Mouse (Mus musculus): ENCODE data around the gene Cerkl. TPM values are rescaled to one million over a fixed set of nuclear protein-coding genes. Genes with fewer than 3 reads are reported as not detected.

Cerkl gene
- polyA plus RNA-seq, 1 experiment: 1.8 TPM

DNA sequence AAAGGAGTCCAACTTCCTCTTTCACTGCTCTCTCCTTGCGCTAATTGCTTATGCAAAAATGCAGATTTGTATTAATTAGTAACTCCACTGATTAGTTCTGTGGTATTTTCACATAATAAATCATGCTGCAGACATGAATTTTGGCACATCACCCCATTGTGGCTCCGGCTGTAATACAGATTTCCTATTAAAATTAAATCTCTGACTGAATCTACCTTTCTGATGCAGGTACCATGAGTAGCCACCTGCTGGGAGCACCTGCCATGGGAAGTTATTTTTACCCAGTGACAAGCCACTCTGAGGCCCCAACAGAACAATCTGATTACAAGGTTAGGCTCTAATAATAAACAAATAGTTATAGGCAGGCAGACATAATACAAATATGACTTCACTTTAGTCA, 5.3 kb upstream of the Cerkl start:
- Histone ChIP-seq H3K4me3 (ENCODE audit: low read depth, low read length) (no peak overlapping the region), H3K4me1 (ENCODE audit: control insufficient read depth, insufficient read depth, low read length) (no peaks in the 10 kb centered on the region), H3K36me3 (ENCODE audit: control insufficient read depth, insufficient read depth, low read length, poor library complexity, severe bottlenecking) (no peaks in the 10 kb centered on the region), H3K27me3 (ENCODE audit: control insufficient read depth, insufficient read depth, low read length, poor library complexity, severe bottlenecking) (no peaks in the 10 kb centered on the region), H3K27ac (ENCODE audit: insufficient read depth, low read length) (no peak overlapping the region), H3K9me3 (replicated peaks; ENCODE audit: control insufficient read depth, insufficient read depth, low read length, poor library complexity, severe bottlenecking) (peaks cover 5% of the 10 kb centered on the region; the same call in 1 of the 2 replicates), H3K9ac (ENCODE audit: low read depth, poor library complexity, severe bottlenecking) (no peak overlapping the region)
- TF ChIP-seq EP300 (IDR thresholded peaks at IDR 0.05; ENCODE audit: insufficient read depth, low read depth, low read length) (no peak), CTCF (IDR thresholded peaks at IDR 0.05; ENCODE audit: low read depth, low read length) (no peak), POLR2A (IDR thresholded peaks at IDR 0.05; ENCODE audit: insufficient read depth, low read length) (no peak)

DNA sequence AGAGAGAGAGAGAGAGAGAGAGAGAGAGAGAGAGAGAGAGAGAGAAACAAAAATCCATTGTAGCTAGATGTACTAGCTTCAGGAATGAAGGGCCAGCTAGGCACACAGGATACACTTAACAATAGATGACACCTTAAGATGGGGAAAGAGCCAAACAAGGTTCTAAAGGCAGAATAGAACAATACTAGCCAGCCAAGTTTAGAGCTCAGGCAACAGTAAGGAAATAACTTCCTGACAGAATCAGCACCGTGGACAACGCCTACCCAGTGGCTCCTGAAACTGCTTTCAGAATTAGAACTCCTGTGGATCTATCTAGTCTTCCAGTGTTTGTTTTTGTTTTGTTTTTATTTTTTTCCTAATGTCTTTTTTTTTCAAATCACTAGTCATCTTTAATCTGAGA, 4.0 kb upstream of the Cerkl start:
- Histone ChIP-seq H3K4me1 (ENCODE audit: control insufficient read depth, insufficient read depth, low read length) (no peaks in the 10 kb centered on the region), H3K4me3 (ENCODE audit: low read depth, low read length) (no peak overlapping the region), H3K9me3 (replicated peaks; ENCODE audit: control insufficient read depth, insufficient read depth, low read length, poor library complexity, severe bottlenecking) (no peaks in the 10 kb centered on the region), H3K9ac (ENCODE audit: low read depth, poor library complexity, severe bottlenecking) (no peak overlapping the region), H3K27me3 (ENCODE audit: control insufficient read depth, insufficient read depth, low read length, poor library complexity, severe bottlenecking) (peaks cover 4% of the 10 kb centered on the region; the same call in 1 of the 2 replicates), H3K27ac (ENCODE audit: insufficient read depth, low read length) (no peak overlapping the region), H3K36me3 (ENCODE audit: control insufficient read depth, insufficient read depth, low read length, poor library complexity, severe bottlenecking) (no peaks in the 10 kb centered on the region)
- TF ChIP-seq CTCF (IDR thresholded peaks at IDR 0.05; ENCODE audit: low read depth, low read length): no peak
- no peak for TF ChIP-seq EP300 (IDR thresholded peaks at IDR 0.05; ENCODE audit: insufficient read depth, low read depth, low read length)
- TF ChIP-seq POLR2A (IDR thresholded peaks at IDR 0.05; ENCODE audit: insufficient read depth, low read length): no peak

DNA sequence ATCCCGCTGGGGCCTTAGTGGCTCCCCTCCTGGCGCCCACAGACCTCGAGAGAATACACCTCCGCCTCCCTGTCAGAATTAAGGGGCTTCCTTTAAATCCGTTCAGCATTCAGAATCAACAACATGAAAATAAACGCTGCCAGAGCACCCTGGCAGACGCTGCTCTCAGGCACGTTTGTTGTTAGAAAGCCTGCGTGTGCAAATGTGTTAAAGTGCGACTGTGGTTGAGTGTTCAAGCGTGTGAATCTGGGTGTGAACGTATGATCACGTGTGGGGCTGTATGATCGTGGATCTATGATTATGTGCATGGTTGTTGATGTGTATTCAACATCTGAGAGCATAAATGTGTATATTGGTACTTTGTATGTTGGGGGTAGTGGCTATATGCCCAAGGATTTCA, 3.5 kb upstream of the Cerkl start:
- H3K9me3 ChIP-seq (replicated peaks; ENCODE audit: control insufficient read depth, insufficient read depth, low read length, poor library complexity, severe bottlenecking): no peaks in the 10 kb centered on the region
- H3K36me3 ChIP-seq (ENCODE audit: control insufficient read depth, insufficient read depth, low read length, poor library complexity, severe bottlenecking): no peaks in the 10 kb centered on the region
- H3K27me3 ChIP-seq (ENCODE audit: control insufficient read depth, insufficient read depth, low read length, poor library complexity, severe bottlenecking): peaks cover 5% of the 10 kb centered on the region; the same call in 1 of the 2 replicates
- H3K4me3 ChIP-seq (ENCODE audit: low read depth, low read length): no peak overlapping the region
- TF ChIP-seq POLR2A (IDR thresholded peaks at IDR 0.05; ENCODE audit: insufficient read depth, low read length) (no peak), EP300 (IDR thresholded peaks at IDR 0.05; ENCODE audit: insufficient read depth, low read depth, low read length) (no peak), CTCF (IDR thresholded peaks at IDR 0.05; ENCODE audit: low read depth, low read length) (no peak)
- H3K9ac ChIP-seq (ENCODE audit: low read depth, poor library complexity, severe bottlenecking): no peak overlapping the region
- H3K27ac ChIP-seq (ENCODE audit: insufficient read depth, low read length): no peak overlapping the region
- H3K4me1 ChIP-seq (ENCODE audit: control insufficient read depth, insufficient read depth, low read length): no peaks in the 10 kb centered on the region

DNA sequence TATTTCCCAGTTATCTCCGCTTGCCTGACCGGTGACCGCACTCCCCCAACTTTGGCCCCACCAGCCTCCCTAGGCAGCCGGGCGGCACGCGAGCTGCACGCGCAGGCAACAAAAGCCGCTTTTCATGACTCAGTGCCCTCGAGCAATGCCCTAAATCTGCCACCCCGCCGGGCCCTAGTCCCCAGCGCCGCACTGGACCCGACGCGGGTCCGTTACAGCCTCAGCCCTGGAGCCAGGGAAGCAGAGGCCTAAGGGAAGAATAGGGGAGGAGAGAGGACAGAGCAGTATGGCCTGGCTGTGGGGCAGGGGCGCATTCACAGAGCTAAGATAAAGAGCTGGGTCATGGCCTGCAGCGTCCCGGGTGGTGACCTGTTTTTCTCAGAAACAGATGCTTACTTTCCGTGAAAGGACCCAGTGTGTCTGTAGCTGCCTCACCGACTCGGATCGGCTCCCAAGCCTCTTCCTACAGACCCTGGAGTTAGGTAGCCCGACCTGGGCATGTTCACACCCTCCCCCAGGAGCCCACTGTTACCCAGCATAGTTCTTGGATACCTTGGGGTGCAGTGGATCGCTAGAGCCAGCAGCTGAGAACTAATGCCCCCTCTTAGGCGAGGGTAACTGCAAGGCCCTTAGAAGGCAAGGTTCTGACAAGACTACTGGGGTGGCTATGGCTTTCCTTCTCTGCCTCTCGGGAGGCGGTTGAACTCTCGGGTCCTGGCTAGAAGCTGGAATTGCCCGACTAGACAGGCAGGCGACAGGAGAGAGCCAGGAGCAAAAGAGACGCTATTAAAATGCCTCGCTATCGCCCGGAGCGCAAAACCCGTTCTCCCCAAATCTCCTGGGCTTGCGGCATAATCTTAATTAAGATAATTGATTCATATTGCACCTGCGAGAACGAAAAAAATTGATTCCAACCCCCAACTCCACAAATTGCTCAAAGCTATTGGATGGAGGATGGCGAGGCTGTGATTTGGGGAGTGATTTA, 2.8 kb upstream of the Cerkl start:
- no peak overlapping the region for H3K27ac ChIP-seq (ENCODE audit: insufficient read depth, low read length)
- H3K4me1 ChIP-seq (ENCODE audit: control insufficient read depth, insufficient read depth, low read length): no peaks in the 10 kb centered on the region
- peak overlapping the region; percentile 37 for H3K4me3 ChIP-seq (ENCODE audit: low read depth, low read length)
- H3K9ac ChIP-seq (ENCODE audit: low read depth, poor library complexity, severe bottlenecking): peak overlapping the region; percentile 25
- TF ChIP-seq POLR2A (IDR thresholded peaks at IDR 0.05; ENCODE audit: insufficient read depth, low read length) (no peak), EP300 (IDR thresholded peaks at IDR 0.05; ENCODE audit: insufficient read depth, low read depth, low read length) (0 out of 2 replicates have a peak, but pooled peaks have one; percentile 7)
- H3K27me3 ChIP-seq (ENCODE audit: control insufficient read depth, insufficient read depth, low read length, poor library complexity, severe bottlenecking): peaks cover 5% of the 10 kb centered on the region; the same call in 1 of the 2 replicates
- H3K9me3 ChIP-seq (replicated peaks; ENCODE audit: control insufficient read depth, insufficient read depth, low read length, poor library complexity, severe bottlenecking): no peaks in the 10 kb centered on the region
- no peaks in the 10 kb centered on the region for H3K36me3 ChIP-seq (ENCODE audit: control insufficient read depth, insufficient read depth, low read length, poor library complexity, severe bottlenecking)

DNA sequence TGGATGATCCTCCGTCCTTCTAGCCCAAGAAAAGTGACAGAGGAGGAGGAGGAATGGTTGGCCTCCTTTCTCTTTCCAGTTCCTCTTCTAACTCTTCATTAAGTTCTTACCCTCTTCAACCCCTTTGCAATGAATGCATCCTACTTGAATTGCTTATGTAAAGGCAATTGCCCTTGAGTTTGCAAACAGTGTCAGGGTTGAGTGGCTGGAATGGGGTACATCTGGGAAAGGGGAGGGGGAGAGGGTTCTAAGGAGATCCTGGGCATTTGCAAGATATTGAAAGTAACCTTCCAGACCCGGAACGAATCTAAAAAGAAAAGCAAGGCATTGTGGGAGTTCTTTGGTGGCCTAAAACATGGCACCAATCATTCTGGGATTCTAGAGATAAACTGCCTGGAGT, 1.3 kb upstream of the Cerkl start:
- Histone ChIP-seq H3K9ac (ENCODE audit: low read depth, poor library complexity, severe bottlenecking) (no peak overlapping the region), H3K9me3 (replicated peaks; ENCODE audit: control insufficient read depth, insufficient read depth, low read length, poor library complexity, severe bottlenecking) (no peaks in the 10 kb centered on the region), H3K27ac (ENCODE audit: insufficient read depth, low read length) (no peak overlapping the region; the same call in 1 of the 2 replicates), H3K4me3 (ENCODE audit: low read depth, low read length) (no peak overlapping the region), H3K4me1 (ENCODE audit: control insufficient read depth, insufficient read depth, low read length) (no peaks in the 10 kb centered on the region), H3K36me3 (ENCODE audit: control insufficient read depth, insufficient read depth, low read length, poor library complexity, severe bottlenecking) (no peaks in the 10 kb centered on the region), H3K27me3 (ENCODE audit: control insufficient read depth, insufficient read depth, low read length, poor library complexity, severe bottlenecking) (peaks cover 5% of the 10 kb centered on the region; the same call in 1 of the 2 replicates)
- TF ChIP-seq EP300 (IDR thresholded peaks at IDR 0.05; ENCODE audit: insufficient read depth, low read depth, low read length) (peak; percentile 60), CTCF (IDR thresholded peaks at IDR 0.05; ENCODE audit: low read depth, low read length) (no peak)

DNA sequence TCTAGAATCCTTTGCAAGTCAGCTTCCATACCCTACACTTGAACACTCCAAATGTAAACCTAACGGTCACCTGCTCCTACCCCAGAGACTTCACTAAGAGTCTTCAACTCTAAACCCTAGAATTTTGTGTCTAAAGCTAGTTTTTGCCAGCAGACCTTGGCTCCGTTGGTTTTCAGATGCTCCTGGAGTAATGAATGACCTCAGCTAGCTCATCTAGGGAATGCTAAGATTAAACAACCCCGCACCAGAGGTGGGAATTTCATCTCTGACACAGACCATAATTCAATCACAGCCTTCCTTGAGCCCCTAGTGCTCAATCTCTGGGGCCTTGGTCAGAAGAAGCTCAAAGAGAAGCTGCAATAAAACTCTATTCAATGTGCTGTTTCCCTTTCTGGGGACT, 849 bp upstream of the Cerkl start:
- H3K27ac ChIP-seq (ENCODE audit: insufficient read depth, low read length): no peak overlapping the region
- no peak overlapping the region for H3K4me3 ChIP-seq (ENCODE audit: low read depth, low read length)
- H3K9me3 ChIP-seq (replicated peaks; ENCODE audit: control insufficient read depth, insufficient read depth, low read length, poor library complexity, severe bottlenecking): no peaks in the 10 kb centered on the region
- no peaks in the 10 kb centered on the region for H3K36me3 ChIP-seq (ENCODE audit: control insufficient read depth, insufficient read depth, low read length, poor library complexity, severe bottlenecking)
- H3K27me3 ChIP-seq (ENCODE audit: control insufficient read depth, insufficient read depth, low read length, poor library complexity, severe bottlenecking): peaks cover 5% of the 10 kb centered on the region; the same call in 1 of the 2 replicates
- no peaks in the 10 kb centered on the region for H3K4me1 ChIP-seq (ENCODE audit: control insufficient read depth, insufficient read depth, low read length)
- no peak overlapping the region for H3K9ac ChIP-seq (ENCODE audit: low read depth, poor library complexity, severe bottlenecking)
- no peak for TF ChIP-seq CTCF (IDR thresholded peaks at IDR 0.05; ENCODE audit: low read depth, low read length)
- no peak for TF ChIP-seq EP300 (IDR thresholded peaks at IDR 0.05; ENCODE audit: insufficient read depth, low read depth, low read length)
- TF ChIP-seq POLR2A (IDR thresholded peaks at IDR 0.05; ENCODE audit: insufficient read depth, low read length): no peak

All from ES-Bruce4 (cell line).